Mouse (Mus musculus) 3T3-L1 (cell line): ENCODE results near the gene Sema3a.
A peak's percentile ranks its signal among the peaks of the same experiment; 100 is the strongest.

Experiments used
- DNase-seq: peaks from one replicate; pipeline ENCODE4 v3.0.0-alpha.2; 2015; ENCODE audit warnings: low read depth, low spot score

Gene Sema3a

DNA sequence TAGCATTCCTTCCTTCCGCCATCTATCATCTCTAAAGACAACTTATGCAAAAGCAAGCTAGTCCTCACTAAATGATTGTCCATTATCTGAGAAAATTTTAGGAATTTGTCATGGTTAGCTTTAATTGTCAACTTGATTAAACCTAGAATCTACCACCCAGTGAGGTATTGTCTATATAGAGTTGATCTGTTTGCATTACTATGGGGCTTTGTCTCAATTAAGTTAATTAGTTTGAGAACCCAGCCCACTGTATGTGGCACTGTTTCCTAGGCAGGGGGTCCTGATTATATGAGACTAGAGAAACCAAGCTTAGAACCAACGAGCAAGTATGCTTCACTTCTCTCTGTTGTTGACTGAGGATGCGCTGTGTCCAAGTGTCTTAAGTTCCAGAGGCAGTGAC is 194.9 kb downstream of the Sema3a start:
- DNase-seq = no peak

DNA sequence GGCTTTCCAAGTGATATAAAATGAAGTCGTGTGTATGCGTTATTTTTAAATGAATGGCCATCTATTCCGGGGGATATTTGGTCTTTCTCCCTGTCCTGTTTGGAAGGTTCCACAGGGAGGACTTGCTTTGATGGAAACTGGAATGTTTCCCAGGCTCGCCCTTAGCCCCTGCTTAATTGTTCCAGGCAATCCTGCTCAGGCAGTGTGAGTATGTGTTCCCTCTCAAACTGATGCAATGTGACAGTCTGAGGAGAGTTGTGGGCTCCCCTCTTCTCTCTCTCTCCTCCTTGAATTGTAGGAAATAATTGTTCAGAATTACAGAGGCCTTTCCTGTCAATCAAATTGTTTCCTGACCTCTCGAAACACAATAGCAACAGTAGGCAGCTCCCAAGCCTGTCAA is 202.1 kb downstream of the Sema3a start:
- no peak for DNase-seq

DNA sequence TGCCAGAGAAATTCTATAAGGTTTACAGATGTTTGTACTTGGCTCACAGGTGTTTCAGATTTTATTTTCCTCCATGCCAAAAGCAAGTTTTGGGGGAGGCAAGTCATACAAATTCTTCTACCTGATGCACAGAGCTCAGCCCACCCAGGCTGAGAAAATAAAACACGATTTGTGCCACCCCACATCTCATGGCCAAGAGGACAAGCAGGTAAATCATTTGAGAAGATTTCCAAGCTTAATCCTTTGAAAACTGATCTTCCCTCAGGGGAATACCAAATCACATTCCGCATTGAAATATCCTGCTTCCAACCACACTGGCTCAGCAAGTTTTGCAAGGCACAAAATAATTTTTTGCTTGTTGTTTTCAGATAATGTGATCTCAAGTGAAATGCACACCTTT is 206.2 kb downstream of the Sema3a start:
- no peak for DNase-seq

DNA sequence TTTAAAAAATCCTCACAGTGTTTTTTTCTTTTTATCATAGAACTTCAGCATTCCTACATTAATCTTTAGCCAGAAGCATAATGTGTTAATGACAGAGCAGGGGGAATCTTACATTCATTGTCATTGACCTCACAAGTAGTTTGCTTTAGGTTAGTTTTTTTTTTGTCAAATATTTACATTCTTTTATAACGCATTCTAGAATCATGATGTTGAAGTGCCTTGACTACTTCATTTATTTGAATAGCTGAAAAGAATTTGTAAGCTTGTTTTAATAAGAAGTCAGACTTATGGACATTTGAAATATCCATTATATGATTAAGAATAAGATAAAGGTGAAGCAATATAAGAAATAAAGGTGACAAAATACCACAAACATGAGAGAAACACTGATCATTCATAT is 212.5 kb downstream of the Sema3a start:
- no peak for DNase-seq

DNA sequence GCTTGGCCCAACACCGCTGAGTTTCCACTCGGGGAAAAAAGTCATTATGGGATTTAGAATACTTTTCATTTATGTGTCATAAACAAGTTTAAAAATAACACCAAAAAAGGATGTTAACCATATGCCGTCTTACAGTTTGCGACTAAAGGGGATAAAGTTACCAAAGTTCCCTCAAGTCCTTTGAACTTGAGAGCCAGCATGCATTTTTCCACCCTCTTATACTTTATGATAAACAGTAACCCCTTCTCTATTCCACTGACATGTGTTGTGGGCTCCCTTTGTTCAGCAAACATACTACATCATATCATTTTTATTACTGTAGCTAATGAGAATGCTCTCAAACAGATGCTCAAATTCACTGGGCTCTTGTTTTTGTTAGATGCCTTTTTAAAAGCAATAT is 221.9 kb downstream of the Sema3a start:
- no peak for DNase-seq

DNA sequence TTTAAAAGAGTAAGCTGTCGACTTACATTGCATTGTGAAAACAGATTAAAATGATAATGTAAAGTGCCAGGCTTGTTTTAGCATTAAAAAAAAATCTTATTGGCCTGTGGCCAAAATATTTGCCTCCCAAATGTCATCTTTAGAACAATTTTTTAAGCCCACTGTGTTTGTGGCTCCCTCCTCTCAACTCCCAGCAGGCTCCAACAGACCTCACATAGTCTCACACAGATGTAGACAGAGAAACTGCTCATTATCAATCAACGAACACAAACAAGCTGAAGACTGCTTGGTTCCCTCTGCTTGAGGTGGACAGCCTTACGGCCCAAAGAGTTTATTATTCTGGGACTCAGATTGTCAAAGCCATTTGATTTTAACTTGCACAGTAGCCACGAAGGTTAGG is 226.4 kb downstream of the Sema3a start:
- DNase-seq = no peak

DNA sequence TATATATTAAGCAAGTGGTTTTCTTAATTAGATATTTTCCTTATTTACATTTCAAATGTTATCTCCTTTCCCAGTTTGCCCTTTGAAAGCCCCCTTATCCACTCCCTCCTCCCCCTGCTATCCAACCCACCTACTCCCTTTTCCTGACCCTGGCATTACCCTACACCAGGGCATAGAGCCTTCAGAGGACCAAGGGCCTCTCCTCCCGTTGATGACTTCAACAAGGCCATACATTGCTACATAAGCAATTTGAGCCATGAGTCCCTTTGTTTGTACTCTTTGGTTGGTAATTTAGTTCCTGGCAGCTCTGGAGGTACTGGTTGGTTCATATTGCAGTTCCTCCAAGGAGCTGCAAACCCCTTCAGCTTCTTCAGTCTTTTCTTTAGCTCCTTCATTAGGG is 227.8 kb downstream of the Sema3a start:
- DNase-seq = no peak

DNA sequence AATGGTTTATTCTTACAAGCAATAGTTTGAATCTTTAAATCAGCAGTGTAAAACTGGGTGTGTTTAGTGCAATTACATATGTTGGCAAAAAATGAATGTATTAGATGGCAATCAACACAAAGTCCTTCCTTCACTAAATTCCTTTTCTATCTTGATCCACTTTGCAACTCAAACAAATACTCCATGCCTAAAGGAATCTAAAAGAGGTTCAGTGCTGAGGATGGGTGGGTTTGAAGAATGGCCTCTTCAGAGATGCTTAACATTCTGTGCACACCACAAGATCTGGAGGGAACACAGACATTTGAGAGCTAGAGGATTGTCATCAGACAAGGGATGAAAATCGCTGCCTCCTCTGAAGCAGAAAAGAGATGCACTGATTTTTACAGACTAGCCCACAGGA is 228.3 kb downstream of the Sema3a start:
- no peak for DNase-seq

DNA sequence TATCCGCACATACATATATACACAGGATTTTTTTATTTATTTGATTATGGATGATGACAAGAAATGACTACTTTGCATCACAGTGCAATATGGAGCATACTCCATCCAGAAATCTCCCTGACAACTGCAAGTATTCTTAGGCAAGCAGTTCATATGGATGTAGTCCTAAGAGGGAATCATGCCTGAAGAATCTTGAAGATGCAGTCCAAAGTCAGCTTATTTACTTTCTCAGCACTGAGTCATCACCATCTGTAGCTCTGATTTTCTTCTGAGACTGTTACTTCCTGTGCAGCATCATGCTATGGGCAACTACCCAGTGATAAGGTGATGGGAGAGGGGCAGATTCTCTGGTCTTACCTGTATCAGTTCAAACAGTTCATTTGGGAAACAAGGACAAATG is 229.7 kb downstream of the Sema3a start:
- DNase-seq = peak; percentile 80

DNA sequence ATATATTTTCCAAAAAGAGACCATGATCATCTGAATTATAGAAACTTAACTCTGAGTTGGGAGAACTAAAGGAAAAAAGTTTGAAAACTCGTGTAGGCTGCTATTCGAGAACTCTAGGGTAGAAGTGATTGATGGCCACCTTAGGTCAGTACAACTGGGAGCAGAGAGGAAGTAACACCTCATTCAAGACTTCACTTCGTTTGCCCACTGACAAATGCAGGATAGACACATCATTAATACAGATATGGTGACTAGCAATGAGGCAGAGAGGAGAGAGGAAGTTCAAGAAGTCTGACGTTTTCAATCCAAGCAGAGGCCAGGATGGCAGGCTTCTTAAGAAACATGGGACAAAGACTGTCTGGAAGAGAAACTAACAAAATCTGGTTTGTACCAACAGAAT is 233.6 kb downstream of the Sema3a start:
- no peak for DNase-seq

DNA sequence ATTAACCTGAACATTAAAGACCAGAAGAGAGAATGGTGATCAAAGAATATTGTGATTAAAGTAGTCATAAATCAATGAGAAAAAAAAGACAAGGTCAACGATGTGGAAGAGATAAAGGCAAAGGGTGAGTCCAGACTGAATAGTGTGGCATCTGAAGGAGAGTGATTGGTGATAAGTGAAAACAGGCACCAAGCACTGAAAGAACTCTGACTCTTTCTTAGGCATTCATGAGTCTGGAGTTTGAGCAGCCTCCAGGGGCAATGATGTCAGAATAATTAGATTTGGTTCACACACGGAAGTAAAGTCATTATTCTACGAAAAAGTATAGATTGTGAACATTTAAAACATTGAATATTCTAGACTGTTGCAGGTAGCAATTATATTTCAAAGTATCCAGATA is 235.5 kb downstream of the Sema3a start:
- no peak for DNase-seq

DNA sequence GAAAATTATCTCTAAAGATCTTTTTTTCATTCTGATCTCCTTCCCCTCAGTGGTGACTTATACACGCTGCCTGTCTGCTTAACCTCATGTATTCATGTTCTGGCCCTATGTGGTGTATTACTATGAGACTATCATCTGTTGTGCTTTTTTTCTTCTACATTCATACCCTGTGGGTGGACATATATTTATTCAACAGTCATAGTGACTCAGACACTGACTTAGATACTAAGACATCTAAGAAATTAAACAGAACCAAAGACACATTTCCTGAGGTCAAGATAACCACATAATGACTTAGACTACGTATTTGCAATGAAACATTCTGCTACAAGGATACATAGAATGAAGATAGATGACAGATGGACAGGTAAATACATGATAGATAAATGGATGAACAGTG is 239.9 kb downstream of the Sema3a start:
- DNase-seq = peak; percentile 72

DNA sequence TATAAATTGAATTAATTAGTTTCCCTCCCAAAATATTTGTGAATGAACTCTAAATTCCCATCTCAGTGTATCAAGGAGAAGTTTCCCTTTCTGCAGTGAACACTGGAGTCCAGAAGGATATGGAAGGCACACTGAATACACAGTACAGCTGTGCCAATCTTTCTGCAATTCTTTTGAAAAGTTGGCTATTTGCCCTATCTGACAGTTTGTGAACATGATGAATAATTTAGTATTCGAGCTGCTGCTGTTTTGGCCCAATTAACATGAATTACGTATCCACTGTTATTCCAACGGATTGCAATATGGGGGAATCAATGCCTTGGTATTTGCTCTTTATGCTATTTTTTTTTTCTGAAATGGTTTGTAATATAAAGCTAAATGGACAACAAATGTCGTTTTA is 254.0 kb downstream of the Sema3a start:
- DNase-seq = no peak

DNA sequence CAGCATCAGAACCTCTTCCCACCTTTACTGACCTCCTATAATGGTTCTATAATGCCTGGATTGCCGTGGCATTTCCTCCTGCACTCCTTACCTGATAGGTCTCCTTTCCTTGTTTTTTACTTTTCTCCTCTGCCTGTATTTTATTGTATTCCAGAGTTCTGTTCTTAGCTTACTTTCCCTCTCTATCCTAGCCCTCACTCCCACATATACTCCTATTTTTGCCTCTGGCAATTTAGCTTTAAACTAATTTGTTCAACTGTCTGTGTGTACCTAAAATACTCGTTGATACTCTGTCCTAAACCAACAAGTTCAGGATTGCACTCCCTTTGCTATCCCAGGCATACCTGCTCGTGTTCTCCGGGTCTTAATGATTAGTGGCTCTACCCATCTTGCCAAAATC is 258.8 kb downstream of the Sema3a start:
- no peak for DNase-seq

DNA sequence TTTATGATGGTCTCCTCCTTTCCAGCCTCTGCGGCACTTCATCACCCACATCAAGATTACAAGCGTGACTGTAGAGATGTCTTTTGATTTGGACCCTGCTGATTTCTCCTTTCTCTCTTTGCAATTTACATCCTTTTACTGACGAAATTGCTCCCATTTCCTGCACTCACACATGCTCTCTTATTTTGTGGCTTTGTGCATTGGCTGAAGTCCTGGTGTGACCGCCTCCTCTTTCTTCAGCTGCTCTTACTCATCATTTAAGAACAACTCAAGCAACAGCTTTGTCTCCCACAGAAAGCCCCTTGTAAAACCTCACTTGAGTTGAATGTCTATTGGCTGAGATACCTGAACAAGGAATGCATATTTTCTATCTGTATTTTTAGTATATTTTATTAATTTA is 259.5 kb downstream of the Sema3a start:
- peak; percentile 61 for DNase-seq

DNA sequence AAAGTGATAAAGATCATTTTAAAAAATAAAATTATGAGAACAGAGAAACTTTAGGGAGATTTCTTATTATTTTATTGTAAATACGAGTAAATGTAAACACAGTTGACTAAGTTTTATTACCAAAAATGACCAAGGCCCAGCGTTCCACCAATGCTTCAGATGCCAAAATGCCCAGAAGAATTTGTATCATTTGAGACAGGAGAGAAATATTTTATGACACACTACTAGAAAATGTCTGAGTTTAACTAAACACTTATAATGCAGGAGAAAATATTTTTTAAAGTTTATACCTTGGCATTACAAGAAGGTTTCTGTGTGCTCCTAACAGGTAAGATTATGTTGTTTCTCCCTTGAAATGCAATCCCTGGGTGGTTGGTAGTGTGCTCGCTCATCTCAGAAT is 261.4 kb downstream of the Sema3a start:
- no peak for DNase-seq

DNA sequence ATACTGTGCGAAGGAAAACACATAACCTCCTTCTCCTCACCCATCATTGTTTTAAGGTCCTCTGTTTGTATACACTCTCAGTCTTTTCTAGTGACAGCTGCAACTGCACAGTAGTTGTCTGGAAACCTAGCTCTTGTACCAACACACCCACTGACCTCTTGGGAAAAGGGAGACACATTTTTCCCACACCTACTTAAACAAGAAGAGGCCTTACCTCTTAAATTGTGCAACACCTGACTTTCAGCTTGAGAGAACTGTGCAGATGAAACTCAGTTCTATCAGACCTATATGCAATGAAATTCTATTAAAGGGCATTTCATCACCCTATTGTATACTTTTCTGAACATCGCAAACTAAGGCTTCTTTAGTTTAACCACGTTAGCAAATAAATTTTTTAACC is 262.5 kb downstream of the Sema3a start:
- DNase-seq = no peak

DNA sequence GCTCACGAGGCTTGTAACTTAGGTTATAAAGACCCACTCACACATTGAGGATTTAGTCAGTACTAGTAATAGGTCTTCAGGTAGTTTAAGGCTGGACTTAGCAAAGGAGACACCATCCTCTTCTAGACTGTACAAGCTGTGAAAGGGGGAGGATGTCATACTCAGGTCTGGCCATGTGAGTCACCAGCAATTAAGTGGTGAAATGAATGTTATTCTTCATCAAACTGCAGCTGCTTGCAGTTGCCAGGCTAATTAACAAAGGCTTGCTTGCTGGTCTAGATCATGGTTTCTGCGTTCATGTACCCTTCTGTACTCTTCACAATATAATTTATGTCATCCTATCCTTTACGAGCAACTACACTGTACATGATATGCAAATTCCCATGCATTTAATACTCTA is 264.8 kb downstream of the Sema3a start:
- no peak for DNase-seq

DNA sequence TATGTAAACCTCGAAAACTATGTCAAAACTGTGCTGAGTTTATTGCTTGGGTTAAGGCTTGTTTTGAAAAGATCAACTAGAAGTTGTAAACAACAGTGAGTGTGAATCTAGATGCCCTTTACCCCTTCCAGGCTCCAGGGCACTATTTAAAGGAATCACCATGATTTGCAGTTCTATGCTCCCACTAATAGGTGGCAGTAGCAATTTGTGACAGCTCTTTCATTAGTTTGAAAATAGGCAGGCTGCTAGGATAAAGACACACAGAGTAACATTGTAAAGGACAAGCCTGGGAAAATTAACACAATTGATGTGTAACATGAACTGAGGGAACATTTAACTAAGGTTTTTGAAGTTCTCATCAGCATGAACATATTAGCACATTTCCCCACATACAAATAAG is 280.2 kb downstream of the Sema3a start:
- DNase-seq = peak; percentile 73

DNA sequence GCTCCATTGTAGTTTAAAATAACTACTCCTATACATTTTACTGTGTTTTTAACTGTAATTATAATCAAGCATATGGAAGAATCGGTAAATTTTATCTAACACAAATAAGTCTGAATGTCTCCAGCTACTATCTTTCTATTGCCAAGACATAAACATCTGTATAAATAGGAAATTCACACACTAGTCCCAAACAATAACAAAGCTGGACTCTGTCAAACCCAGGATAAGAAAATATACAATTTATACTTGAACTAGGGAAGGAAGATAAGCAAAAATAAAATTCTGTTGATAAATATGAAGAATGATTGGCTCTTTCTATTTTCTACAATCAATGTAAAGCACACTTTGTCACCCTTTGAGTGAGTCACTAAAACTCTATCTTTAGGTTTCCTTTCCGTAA is 280.9 kb downstream of the Sema3a start:
- no peak for DNase-seq

DNA sequence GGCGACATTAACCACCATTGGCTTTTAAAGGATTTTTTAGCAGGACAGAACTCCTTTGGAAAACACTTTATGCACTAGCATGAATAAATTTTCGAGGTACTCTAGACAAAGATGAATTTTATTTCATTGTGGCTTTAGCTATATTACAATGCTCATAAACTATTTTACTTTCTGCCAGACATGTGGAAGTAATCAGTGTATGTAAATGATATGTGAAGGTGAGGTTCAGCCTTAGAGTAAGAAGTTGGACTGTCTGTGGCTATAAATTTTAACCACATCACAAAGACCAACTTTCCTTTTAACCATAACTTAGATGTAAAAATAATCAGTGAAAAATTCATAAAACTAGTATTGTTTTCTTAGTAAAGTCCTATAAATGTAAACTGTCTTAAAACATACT is 286.7 kb downstream of the Sema3a start:
- peak; percentile 53 for DNase-seq

DNA sequence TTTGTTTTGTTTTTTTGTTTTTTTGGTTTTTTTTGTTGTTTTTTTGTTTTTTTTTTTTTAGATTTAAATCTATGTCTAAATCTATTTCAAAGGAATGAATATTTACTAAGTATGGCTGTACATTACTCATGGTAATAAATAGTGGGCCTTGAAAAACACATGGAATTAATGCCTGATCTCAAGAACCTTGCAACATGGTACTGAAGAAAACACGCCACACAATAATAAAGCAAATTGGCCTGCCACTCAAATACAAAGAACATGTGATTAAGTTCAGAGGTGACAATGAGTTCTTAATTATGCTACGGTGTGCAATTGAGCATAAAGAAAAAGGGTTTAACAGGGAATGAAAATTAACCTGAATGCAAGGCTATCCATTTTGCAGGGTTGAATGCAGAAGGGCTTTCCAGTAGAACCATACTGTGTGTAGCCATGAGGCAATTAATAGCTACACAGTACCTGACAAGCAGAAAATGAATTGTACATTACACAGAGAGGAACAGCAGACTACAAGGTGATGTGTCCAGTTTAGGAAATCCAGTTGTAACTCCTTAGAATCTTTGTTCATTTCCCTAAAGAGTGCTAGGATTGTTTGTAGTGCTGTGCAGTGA is 288.8 kb downstream of the Sema3a start:
- no peak for DNase-seq

DNA sequence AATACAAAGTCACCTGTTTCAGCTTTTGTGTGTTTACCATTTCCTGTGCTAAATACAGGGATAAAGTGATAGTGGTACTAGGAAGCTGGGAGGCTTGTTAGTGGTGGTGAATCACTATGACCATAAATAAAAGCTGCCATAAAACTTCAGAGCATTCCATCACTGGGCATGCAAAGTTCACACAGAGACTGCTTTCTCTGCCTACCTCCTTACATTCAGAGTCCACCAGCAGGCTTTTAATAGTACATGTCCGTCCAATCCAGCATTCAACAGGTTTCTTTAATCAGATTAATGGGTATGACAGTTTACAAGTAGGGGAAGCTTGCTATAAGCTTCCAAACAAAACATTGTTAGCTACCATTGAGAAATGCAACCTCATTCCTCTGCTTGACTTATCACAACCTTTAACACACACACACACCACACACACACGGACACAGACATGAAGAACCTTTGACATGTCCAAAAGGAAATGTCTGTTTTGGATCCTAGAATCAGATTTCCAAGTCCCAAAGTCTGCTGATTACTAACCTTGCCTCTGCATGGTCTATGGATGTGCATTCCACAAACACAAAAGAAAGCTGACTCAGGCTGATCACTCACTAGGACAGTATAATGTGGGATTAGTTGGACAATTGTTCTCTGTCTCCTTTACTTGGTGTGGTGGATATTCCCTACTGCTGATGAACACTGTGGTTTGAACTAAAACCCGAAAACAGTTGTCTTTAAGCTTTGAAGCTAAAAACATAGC is 291.9 kb downstream of the Sema3a start:
- peak; percentile 79 for DNase-seq
